Mouse (Mus musculus) heart, postnatal 4 days (tissue): ENCODE results near the gene Lin52. TPM values are rescaled to one million over a fixed set of nuclear protein-coding genes. Genes with fewer than 3 reads are reported as not detected.
A peak's percentile ranks its signal among the peaks of the same experiment; 100 is the strongest.

Experiments used
- DNase-seq: peaks from one replicate; pipeline ENCODE4 v3.0.0; 2021
- total RNA-seq, 2 experiments: library from RNA; stranded (reverse); gene quantifications; 2 replicates each; pipeline ENCODE4 v1.2.3; 2021

The Lin52 gene
- total RNA-seq, result 1 to 10 TPM; 7.2 to 7.9 TPM

DNA sequence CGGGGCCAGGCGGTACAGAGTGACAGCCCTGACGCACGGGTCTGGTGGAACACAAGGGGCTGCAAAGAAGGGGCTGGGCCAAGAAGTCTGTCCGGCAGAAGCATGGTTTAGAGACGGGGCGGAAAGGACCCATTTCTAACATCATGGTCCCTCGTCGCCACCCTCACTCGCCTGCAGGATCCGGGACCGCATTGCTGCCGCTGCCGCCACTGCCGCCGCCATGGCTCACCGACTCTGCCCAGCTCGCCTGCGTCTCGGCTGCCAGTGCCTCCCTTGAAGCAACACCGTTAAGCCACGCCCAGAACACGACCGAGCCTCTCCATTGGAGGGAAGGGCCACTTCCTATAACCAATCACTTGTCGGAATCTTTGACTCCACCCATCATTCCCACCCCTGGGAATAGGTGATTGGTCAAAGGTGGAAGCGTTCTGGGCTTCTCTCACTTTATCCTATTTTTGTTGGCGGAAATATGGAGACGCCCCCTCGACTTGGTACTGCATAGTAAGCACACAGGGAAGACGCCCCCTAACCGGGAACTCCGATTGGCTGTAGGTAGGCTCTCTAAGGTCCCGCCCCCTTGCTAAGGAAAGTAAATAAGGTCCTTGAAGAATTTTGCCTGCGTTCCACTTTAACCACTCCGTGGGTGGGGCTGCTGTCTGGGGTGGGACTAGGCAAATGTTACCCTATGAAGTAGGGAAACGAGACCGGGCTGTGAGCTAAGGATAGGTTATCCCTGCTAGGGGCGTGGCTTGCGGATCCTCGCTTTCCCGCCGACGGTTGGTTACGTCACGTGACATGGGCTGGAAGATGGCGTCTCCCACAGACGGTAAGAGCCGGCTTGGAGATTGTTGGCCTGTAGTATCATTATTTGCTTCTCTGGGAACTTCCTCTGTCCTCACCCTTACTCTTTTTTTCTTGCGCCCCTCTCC, at the start of gene Lin52, which contains the start of gene Aldh6a1:
Gene Lin52 (plus strand): TSS at position 705 of the 929 bp plus-strand sequence.
Gene Aldh6a1 (minus strand): TSS at position 287 of the 929 bp plus-strand sequence.
- peak; percentile 97 for DNase-seq

DNA sequence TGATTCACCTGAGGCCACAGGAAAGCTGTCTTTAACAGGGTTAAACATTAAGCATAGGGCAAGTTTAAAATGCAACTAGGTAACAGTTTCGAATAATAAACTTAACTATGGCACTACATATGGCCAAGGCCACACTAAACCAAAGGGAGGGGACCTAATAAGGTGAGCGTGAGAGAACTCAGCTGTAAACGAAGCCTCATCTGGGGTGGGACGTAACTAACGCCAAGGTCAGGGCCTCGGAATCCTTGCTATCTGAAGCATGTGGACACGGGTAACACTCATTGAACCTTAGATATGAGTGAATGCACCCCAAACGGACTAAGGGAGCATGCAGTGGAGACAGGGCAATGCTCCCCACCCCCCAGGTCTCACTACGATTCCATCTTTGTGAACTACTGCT, 48.3 kb upstream of the Lin52 start:
- no peak for DNase-seq

- DNase-seq, result no peak
Observed at GRCm38 (mm10) chr12:84404541-84404940, 46.7 kb upstream of the Lin52 start.

DNA sequence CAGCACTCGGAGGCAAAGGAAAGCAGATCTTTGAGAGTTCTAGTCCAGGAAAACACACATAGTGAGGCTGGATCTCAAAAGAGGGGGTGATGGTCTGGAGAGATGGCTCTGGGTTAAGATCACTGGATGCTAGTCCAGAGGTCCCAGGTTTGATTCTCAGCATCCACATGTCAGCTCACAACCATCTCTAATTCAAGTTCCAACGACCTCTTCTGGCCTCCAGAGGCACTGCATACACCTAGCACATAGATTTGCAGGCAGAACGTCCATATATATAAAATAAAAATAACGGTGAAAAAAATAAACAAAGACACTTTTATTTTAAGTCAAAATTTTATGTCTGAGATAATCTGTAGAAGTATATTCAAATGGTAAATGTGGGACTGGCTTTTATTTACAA, 44.0 kb upstream of the Lin52 start:
- no peak for DNase-seq

- DNase-seq, result peak; percentile 29
Observed at GRCm38 (mm10) chr12:84407874-84408818, 43.1 kb upstream of the Lin52 start.

DNA sequence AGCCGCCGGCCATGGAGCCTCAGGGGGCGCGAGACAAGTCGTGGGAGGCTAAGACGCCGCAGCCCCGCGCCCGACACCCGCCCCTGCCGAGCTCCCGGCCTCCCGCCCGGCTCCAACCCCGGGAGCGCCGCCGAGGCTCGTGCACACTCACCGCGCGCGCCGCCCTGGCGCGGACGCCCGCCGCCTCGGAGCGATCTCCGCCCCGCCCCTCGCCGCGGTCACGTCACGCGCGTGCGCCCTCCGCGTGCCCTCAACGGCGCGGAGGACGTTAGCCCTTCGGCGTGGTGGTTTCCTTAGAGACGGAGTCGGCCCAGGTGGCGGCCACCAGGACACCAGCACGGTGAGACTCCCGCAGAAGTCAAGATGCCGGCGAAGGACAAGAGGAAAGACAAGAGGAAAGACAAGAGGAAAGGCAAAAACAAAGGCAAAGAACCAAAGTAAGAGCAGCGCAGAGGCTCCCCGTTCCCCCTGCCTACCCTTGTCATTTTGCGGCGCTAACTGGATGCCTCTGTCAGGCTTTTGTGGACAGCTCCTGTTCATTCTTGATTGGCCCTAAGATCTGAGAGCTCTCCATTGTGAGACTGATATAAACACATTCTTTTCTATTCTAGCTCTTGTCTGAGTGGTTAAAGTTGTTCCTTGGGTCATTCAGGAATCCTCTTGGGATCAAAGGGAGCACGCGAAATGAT, 42.3 kb upstream of the Lin52 start, which contains the start of the genes Entpd5 and Bbof1:
Gene Entpd5 (minus strand): TSS at position 211 of the 689 bp plus-strand sequence.
Gene Bbof1 (plus strand): TSS at position 253 of the 689 bp plus-strand sequence.
- peak; percentile 93 for DNase-seq

GRCm38 (mm10) chr12:84416834-84417604, 34.2 kb upstream of the Lin52 start, which contains the start of gene Rnf113a2:
Rnf113a2 (plus strand) TSS chr12:84417196.
- peak; percentile 84 for DNase-seq

- DNase-seq, result no peak
Observed at GRCm38 (mm10) chr12:84417605-84417922, 33.7 kb upstream of the Lin52 start.

DNA sequence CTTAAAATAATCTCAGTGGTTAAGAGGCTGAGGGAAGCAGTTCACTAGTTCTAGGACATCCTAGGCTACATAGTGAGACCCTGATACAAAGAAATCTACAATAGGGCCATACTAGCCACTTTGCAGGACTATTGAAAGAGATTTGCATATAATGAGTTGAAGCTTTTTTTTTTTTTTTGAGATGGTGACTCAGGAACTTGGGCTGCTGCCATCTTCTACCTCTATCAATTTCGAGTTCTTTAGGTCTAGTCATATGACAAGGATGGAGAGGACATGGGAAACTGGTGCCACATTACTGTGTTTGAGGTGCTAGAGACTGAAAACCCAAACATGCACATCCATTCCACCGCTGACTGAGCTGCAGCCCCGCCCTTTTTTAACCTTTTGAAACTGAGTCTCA, 27.2 kb upstream of the Lin52 start:
- DNase-seq, result no peak

GRCm38 (mm10) chr12:84429825-84430224, 21.4 kb upstream of the Lin52 start:
- no peak for DNase-seq

DNA sequence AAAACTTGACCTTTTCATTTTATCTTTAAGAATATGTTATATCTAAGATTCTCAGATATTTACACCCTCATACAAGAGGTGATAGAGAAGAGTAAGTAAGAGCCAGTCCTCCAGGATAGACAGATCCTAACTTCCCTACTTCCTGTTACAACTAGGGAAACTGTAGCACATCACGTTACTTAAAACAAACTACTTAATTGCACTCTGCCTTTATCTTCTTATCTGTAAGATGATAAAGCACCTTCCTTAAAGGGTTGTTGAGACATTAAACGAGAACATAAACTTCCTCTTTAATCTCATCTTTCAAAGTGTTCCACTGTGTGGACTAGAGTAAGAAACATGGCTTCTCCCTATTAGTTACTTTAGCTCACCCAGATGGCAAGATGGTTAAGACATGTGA, 12.5 kb upstream of the Lin52 start:
- DNase-seq, result no peak

DNA sequence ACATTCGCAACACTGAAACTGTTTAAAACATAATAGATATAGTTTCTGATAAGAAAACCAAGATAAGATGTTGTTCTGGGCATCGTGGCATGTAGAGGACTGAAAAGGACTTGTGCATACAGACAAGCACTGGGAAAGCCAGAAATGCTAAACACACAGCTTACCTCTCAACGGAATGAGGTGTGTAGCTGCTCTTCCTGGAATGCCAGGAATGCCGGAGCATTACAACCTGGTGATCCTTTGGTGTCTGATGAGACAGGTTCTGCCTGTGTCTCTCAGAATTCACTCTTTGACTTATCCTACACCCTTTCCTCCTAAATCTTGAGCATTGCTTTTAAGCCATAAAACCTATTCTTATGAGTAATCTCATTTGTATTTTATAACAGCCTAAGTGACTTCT, 8.7 kb upstream of the Lin52 start:
- DNase-seq, result no peak

DNA sequence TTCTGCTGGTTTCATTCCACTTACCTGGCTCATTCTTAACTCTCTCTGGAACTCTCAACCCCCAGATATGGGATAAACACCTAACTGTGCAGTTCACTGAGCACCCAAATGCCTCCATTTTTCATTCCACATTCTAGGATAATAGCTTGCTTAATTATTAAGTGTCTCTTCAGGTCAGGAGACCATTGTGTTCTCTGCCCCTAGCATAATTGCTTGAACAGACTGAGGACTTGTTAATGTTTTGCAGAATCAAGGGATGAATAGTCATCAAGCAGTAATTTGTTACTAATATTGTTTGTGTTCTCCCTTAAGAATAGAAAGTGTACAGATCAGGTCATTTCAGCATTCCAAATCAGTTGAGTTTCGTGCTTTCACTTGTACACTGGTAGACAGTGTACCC, 3.8 kb upstream of the Lin52 start:
- no peak for DNase-seq

DNA sequence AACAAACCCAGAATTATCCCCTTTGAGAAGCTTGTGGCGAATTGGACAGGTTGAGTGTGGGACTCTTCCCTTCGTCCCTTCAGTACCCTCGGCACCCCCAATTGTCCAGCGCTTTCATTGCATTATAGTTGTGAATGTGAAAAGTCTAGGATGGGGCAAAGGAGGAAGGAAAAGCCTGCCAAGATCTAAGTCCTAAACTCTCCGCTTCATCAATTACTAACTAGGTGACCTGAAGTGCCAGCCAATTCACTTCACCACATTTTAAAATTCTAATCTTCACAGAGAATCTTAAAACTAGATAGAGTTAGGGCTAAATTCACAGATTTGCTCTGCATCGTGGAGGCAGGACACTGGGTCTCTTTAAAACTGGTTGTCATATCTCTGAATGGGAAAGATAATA, 3.0 kb upstream of the Lin52 start:
- no peak for DNase-seq

GRCm38 (mm10) chr12:84449887-84450286, 1.3 kb upstream of the Lin52 start:
- DNase-seq, result no peak

GRCm38 (mm10) chr12:84450351-84450717, 888 bp upstream of the Lin52 start:
- DNase-seq, result no peak

GRCm38 (mm10) chr12:84451801-84452200, 579 bp downstream of the Lin52 start:
- no peak for DNase-seq

DNA sequence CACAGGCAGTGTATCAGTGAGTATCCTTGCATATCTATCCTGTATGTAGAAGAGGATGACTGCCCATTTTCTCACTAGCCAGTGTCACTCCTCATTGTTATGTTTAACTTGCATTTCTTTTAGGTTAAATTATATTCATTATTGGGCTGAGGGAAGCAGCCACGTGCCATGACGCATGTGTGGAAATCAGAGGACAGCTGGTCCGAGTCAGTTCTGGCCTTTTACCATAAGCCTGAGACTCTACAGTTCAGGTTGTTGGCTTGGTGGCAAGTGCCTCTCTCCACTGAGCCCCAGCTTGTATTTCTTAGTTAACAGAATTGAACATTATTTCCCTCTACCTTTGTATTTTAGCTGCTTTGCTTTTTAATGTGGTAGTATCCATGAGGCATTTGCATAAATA, 5.7 kb downstream of the Lin52 start:
- no peak for DNase-seq

DNA sequence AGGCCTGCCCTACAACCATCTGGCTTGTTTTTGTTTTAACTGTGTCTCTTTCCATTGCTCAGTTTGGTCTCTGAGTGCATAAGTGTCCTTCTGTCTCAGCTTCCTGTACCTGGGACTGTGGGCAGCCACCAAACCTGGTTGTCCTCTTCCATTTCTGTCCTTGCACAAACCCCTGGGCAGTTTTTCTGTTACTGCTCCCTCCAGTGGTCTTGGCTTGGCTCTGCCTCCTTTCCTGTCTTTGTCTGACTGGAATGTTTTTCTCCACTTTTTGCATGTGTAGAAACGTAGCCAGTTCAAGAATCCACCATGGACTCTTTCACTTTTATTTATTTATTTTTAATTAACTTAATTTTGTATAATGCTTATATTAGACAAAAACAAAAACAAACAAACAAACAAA, 8.6 kb downstream of the Lin52 start:
- DNase-seq, result peak; percentile 11

- DNase-seq, result no peak
Observed at GRCm38 (mm10) chr12:84461416-84461815, 10.2 kb downstream of the Lin52 start.

GRCm38 (mm10) chr12:84462856-84463255, 11.6 kb downstream of the Lin52 start:
- DNase-seq, result no peak

- no peak for DNase-seq
Observed at GRCm38 (mm10) chr12:84468701-84469100, 17.5 kb downstream of the Lin52 start.
